Mouse (Mus musculus): ENCODE measurements around the gene Setd1a. TPM values are rescaled to one million over a fixed set of nuclear protein-coding genes. Genes with fewer than 3 reads are reported as not detected.
A peak's percentile ranks its signal among the peaks of the same experiment; 100 is the strongest.

Gene Setd1a
- total and polyA plus RNA-seq, 2 experiments from 2014 or later = 16.0 to 17.8 TPM

DNA sequence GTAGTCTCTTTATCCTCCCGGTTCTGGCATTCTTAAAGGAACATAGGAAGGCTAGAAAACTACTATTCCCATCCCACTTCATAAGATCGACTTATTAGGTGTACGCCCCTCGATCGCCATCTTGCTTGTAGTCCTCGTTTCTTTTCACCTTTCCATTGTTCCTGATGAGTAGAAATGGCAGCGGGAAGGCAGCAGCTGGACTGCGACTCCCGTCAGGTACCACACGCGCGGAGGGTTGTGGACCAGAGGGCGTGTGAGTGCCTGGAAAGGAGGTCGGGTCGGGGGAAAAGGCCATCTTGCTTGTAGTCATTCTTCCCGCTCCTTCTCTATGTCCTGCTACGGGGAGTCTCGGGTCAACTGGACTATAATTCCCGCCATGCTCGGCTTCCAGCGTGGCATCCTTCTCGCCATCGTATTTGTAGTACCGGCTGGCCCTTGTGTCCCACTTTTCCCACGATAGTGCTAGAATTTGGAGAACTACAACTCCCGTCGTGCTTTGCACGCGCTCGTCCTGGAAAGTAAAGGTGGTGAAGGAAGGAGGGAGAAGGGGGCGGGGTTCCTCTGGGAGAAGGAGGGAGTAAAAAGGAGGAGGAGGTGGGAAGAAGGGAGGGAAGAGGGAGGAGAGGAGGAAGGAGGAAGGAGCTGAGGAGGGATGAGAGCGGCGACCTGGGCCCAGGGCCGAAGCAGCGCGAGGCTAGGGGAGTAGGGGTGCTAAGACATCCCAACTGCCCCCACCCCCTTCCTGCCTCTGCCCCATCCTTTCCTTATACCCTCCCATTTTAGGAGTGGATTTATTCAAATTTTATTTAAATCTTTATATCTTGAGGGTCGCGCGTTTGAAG lies 30.6 kb upstream of the Setd1a start:
- peak; percentile 99 for DNase-seq (ENCODE audit: low spot score)
- Histone ChIP-seq H3K9me3 (ENCODE audit: low read length) (no peaks in the 10 kb centered on the region), H3K27ac (peak overlapping the region; percentile 87), H3K27me3 (ENCODE audit: insufficient read depth, low read length) (no peaks in the 10 kb centered on the region), H3K4me2 (ENCODE audit: low read depth, low read length) (peak overlapping the region; percentile 87), H3K4me1 (ENCODE audit: insufficient read depth, low read length) (no peaks in the 10 kb centered on the region), H3K4me3 (ENCODE audit: low read length) (peak overlapping the region; percentile 70), H3K36me3 (ENCODE audit: insufficient read depth, low read length) (peaks cover 20% of the 10 kb centered on the region), H3K9ac (replicated peaks; ENCODE audit: low read length) (peak overlapping the region; percentile 73)
- ATAC-seq = peak; percentile 91
- TF ChIP-seq CTCF (IDR thresholded peaks at IDR 0.05; ENCODE audit: low read depth) = no peak
- WGBS = under 1% methylated on average over 39 of the region's 39 CpGs

DNA sequence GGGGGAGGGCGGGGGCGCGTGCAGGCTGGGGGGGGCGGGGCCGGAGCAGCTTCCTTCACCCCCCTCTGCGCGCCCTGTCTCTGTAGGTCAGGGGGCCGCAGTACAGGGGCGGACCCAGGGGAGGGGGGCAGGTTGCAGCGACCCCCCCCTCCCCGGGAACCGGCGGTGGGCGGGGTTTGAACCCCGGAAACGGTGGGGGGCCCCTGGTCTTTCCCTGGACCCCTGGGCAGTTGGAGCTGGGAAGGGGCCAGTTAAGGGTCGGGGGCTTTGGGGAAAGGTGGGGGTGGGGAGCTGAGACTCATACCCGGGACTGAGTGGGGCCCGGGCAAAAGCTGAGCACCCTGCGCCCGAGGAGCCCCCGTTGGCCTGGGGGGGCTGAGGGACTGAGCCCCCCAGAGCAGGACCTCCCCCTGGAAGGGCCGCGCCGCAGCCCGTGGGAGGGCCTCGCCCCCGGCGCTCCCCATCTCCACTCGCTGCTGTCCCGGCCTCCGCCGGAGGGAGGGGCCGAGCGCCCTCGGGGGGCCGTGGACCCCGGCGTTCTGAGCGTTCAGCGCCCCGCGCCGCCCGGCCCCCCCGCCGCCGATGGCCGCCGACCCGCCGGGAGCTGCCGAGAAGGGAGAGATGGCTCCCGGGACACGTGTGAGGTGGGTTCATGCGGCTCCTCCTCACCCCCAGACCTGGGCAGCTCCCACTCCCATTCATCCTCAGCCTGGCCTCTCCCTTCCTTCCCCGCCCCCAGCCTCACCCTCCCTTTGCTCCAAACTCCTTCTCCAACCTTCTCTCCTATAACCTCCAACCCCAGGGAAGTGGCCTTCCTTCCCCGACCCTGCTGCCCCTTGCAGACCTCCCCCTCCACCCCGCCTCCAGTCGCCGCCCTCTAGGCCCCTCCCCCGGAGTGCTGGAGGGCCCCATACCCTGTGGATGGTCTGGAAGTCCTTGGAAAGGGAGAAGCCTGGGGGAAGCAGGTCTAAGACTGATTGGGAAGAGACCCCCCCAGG lies 29.7 kb upstream of the Setd1a start:
- TF ChIP-seq CTCF (IDR thresholded peaks at IDR 0.05; ENCODE audit: low read depth) = no peak
- Histone ChIP-seq H3K27ac (peak overlapping the region; percentile 87), H3K4me2 (ENCODE audit: low read depth, low read length) (peak overlapping the region; percentile 87), H3K4me3 (ENCODE audit: low read length) (peak overlapping the region; percentile 70), H3K4me1 (ENCODE audit: insufficient read depth, low read length) (no peaks in the 10 kb centered on the region), H3K36me3 (ENCODE audit: insufficient read depth, low read length) (peaks cover 29% of the 10 kb centered on the region), H3K9ac (replicated peaks; ENCODE audit: low read length) (peak overlapping the region; percentile 73), H3K27me3 (ENCODE audit: insufficient read depth, low read length) (no peaks in the 10 kb centered on the region), H3K9me3 (ENCODE audit: low read length) (no peaks in the 10 kb centered on the region)
- ATAC-seq (no peak), DNase-seq (ENCODE audit: low spot score) (peak; percentile 48)
- WGBS = under 1% methylated on average over 28 of the region's 62 CpGs

DNA sequence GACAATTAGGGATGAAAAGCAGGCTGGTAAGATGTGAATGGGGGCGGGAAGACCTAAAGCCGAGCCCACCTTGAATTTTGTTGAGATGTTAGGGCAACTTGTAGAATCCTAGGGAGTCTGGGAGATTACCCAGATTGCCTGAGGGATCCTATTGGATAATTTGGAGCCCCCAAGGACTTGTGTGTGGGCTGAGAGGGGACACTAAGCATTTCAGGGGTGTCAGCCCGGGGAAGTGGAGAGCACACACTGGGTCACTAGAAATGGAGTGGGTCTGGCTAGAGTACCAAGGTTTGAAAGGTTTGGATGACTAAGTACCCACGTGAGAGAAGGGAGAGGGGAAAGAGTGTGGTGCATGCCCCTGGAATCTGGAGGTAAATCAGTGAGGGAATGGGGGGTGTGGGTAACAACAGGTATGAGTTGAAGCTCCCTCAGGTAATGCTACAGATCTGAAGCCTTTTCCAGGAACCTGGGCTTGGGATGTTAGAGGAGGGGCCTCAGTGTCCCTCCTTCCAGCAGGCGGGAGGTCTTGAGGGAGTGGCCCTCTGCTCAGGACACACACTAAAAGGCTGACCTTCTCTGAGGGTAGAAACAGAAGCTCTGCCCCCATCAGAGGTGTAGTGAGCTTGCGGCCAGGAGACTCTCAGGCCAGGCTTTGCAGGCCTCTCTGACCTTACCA lies 28.8 kb upstream of the Setd1a start:
- H3K27me3 ChIP-seq (ENCODE audit: insufficient read depth, low read length) = no peaks in the 10 kb centered on the region
- H3K9ac ChIP-seq (replicated peaks; ENCODE audit: low read length) = peak overlapping the region; percentile 73
- H3K9me3 ChIP-seq (ENCODE audit: low read length) = no peaks in the 10 kb centered on the region
- peaks cover 38% of the 10 kb centered on the region for H3K36me3 ChIP-seq (ENCODE audit: insufficient read depth, low read length)
- peak overlapping the region; percentile 87 for H3K4me2 ChIP-seq (ENCODE audit: low read depth, low read length)
- H3K4me1 ChIP-seq (ENCODE audit: insufficient read depth, low read length) = no peaks in the 10 kb centered on the region
- H3K4me3 ChIP-seq (ENCODE audit: low read length) = peak overlapping the region; percentile 70
- WGBS = 41% methylated on average over 6 of the region's 6 CpGs
- DNase-seq (ENCODE audit: low spot score) (no peak), ATAC-seq (no peak)
- H3K27ac ChIP-seq = peak overlapping the region; percentile 87; the same call in 1 of the 2 replicates
- TF ChIP-seq CTCF (IDR thresholded peaks at IDR 0.05; ENCODE audit: low read depth) = no peak

DNA sequence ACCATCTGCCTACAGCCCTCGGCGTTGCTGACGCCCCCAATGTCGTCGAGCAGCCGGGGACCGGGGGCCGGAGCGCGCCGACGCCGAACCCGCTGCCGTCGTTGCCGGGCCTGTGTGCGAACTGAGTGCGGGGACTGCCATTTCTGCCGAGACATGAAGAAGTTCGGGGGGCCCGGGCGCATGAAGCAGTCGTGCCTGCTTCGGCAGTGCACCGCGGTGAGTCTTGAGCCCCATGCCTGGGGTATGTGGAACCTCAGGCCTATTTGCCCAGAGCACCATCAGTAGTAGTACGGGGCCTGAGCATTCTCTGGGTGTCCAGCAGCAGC lies 28.3 kb upstream of the Setd1a start:
- ATAC-seq (no peak), DNase-seq (ENCODE audit: low spot score) (no peak)
- Histone ChIP-seq H3K9me3 (ENCODE audit: low read length) (no peaks in the 10 kb centered on the region), H3K36me3 (ENCODE audit: insufficient read depth, low read length) (peaks cover 43% of the 10 kb centered on the region), H3K4me2 (ENCODE audit: low read depth, low read length) (no peak overlapping the region), H3K4me3 (ENCODE audit: low read length) (no peak overlapping the region), H3K27me3 (ENCODE audit: insufficient read depth, low read length) (no peaks in the 10 kb centered on the region), H3K27ac (no peak overlapping the region), H3K4me1 (ENCODE audit: insufficient read depth, low read length) (no peaks in the 10 kb centered on the region), H3K9ac (replicated peaks; ENCODE audit: low read length) (no peak overlapping the region)
- no peak for TF ChIP-seq CTCF (IDR thresholded peaks at IDR 0.05; ENCODE audit: low read depth)
- WGBS = 91% methylated on average over 28 of the region's 28 CpGs

DNA sequence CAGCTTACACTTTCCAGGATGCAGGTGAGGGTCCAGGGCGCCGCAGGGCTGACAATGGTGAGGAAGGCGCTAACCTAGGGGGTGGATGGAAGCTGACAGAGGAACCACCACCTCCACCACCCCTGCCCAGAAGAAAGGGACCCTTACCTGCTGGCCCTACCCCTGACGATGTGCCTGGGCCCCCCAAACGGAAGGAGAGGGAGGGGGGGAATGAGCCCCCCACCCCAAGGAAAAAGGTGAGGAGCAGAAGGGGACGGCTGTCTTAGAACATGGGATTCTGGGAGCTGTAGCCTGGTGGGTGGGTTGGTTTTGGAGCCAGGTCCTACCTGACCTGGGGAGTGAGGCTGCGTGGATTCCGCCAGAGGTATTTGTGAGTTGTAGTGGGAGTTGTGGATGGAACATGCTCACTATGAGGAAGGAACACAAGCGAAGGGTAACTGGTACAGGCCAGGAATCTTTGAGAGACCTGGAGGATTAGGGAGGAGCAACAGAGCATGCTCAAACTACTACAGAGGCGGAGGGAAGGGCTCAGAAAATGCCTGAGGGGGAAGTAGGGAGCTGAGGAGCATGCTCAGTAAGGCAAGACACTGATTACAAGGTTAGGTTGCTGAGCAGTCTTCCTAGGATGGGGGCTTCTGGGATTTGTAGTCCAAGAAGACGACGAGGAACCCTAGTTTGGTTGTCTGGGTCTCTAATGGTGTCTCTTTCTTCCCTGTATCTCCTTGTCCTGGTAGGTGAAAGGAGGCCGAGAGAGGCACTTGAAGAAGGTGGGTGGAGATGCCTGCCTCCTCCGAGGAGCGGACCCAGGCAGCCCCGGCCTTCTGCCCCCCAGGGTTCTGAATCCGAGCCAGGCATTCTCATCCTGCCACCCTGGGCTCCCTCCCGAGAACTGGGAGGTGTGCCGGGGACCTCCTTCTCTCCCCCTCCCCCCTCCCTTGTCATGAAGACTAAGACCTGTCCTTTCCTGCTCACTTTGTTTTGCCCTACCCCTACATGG lies 26.0 kb upstream of the Setd1a start:
- no peak overlapping the region for H3K27ac ChIP-seq
- no peak overlapping the region for H3K4me3 ChIP-seq (ENCODE audit: low read length)
- no peak overlapping the region for H3K4me2 ChIP-seq (ENCODE audit: low read depth, low read length)
- WGBS = 80% methylated on average over 16 of the region's 19 CpGs
- TF ChIP-seq CTCF (IDR thresholded peaks at IDR 0.05; ENCODE audit: low read depth) = no peak
- no peak overlapping the region for H3K9ac ChIP-seq (replicated peaks; ENCODE audit: low read length)
- no peaks in the 10 kb centered on the region for H3K9me3 ChIP-seq (ENCODE audit: low read length)
- H3K36me3 ChIP-seq (ENCODE audit: insufficient read depth, low read length) = peaks cover 61% of the 10 kb centered on the region
- H3K27me3 ChIP-seq (ENCODE audit: insufficient read depth, low read length) = no peaks in the 10 kb centered on the region
- DNase-seq (ENCODE audit: low spot score) (peak; percentile 63), ATAC-seq (no peak)
- no peaks in the 10 kb centered on the region for H3K4me1 ChIP-seq (ENCODE audit: insufficient read depth, low read length)
